Mouse (Mus musculus) midbrain, postnatal 0 days (tissue): ENCODE results near the gene Fndc3a. TPM values are rescaled to one million over a fixed set of nuclear protein-coding genes. Genes with fewer than 3 reads are reported as not detected.

Experiments used
- ATAC-seq: fragments of 200-750 bp; cut with Nextera tagmentation; 2 replicates; pipeline ENCODE4 v1.8.0; 2017; ENCODE audit warnings: moderate number of reproducible peaks, mild to moderate bottlenecking, moderate TSS enrichment, moderate library complexity; ENCODE audit not compliant: low FRiP score
- DNase-seq: peaks from one replicate; pipeline ENCODE4 v3.0.0-alpha.2; 2015; ENCODE audit warnings: low spot score
- H3K27ac ChIP-seq: fragments of 300-500 bp; sonication (generic); 2 replicates; pipeline ENCODE4 v1.5.1; 2014; ENCODE audit warnings: low read depth, mild to moderate bottlenecking, low read length, mixed read lengths
- H3K27me3 ChIP-seq: fragments of 300-500 bp; sonication (generic); 2 replicates; pipeline ENCODE4 v1.6.1; 2014; ENCODE audit warnings: low read length, control low read depth, mixed read lengths; ENCODE audit not compliant: insufficient read depth
- H3K36me3 ChIP-seq: fragments of 300-500 bp; sonication (generic); 2 replicates; pipeline ENCODE4 v1.6.1; 2014; ENCODE audit warnings: low read length, control low read depth, mixed read lengths; ENCODE audit not compliant: insufficient read depth
- H3K4me1 ChIP-seq: fragments of 300-500 bp; sonication (generic); 2 replicates; pipeline ENCODE4 v1.6.1; 2014; ENCODE audit warnings: mild to moderate bottlenecking, control low read depth, antibody characterized with exemption, low read length, mixed read lengths; ENCODE audit not compliant: insufficient read depth
- H3K4me2 ChIP-seq: fragments of 300-500 bp; sonication (generic); 2 replicates; pipeline ENCODE4 v1.6.1; 2014; ENCODE audit warnings: low read depth, mild to moderate bottlenecking, low read length, mixed read lengths; ENCODE audit not compliant: poor library complexity, severe bottlenecking
- H3K4me3 ChIP-seq: fragments of 300-500 bp; sonication (generic); 2 replicates; pipeline ENCODE4 v1.5.1; 2014; ENCODE audit warnings: low read depth, mild to moderate bottlenecking, low read length, moderate library complexity
- H3K9ac ChIP-seq: fragments of 300-500 bp; sonication (generic); replicated peaks from 2 replicates; pipeline ENCODE4 v1.6.1; 2014; ENCODE audit warnings: mild to moderate bottlenecking, low read length, moderate library complexity, mixed read lengths; ENCODE audit not compliant: poor library complexity, severe bottlenecking
- H3K9me3 ChIP-seq: fragments of 300-500 bp; sonication (generic); 2 replicates; pipeline ENCODE4 v1.6.1; 2016; ENCODE audit warnings: low read length, control low read depth
- CTCF ChIP-seq: IDR thresholded peaks from 2 replicates; pipeline ENCODE4 v1.5.1; 2016; ENCODE audit warnings: antibody characterized with exemption, mild to moderate bottlenecking
- WGBS: fragments of 180-500 bp; shearing (Covaris S2); extraction: QIAGEN DNeasy Blood & Tissue Kit; methylation state at CpG from one replicate; pipeline ENCODE4 v1.1.7; 2014; 5-methylcytosine and 5-hydroxymethylcytosine counted together
- polyA plus RNA-seq: library from polyadenylated mRNA; unstranded; fragments of >200 nt; fragmentation: Nextera tagmentation; extraction: Ambion mirVana; gene quantifications from 2 replicates; pipeline ENCODE4 v1.2.1, GENCODE M21; 2015
- total RNA-seq: library from RNA; depleted of rRNA; stranded (reverse); fragments of >200 nt; gene quantifications from 2 replicates; pipeline ENCODE4 v1.2.3, GENCODE M21; 2014

Fndc3a gene
- total and polyA plus RNA-seq, 2 experiments from 2014 or later = 46.6 to 50.3 TPM

GRCm38 (mm10) chr14:72558795-72559194 lies 151.0 kb downstream of the Fndc3a start:
- H3K27ac ChIP-seq = no peak overlapping the region
- H3K9ac ChIP-seq = no peak overlapping the region
- no peak for TF ChIP-seq CTCF
- no peak overlapping the region for H3K4me2 ChIP-seq
- ATAC-seq (no peak), DNase-seq (no peak)
- no peak overlapping the region for H3K4me3 ChIP-seq
- no peaks in the 10 kb centered on the region for H3K9me3 ChIP-seq
- H3K4me1 ChIP-seq = no peaks in the 10 kb centered on the region
- H3K36me3 ChIP-seq = peaks cover 36% of the 10 kb centered on the region; the same call in 1 of the 2 replicates
- no peaks in the 10 kb centered on the region for H3K27me3 ChIP-seq
- 88% methylated on average over 5 of the region's 5 CpGs for WGBS

DNA sequence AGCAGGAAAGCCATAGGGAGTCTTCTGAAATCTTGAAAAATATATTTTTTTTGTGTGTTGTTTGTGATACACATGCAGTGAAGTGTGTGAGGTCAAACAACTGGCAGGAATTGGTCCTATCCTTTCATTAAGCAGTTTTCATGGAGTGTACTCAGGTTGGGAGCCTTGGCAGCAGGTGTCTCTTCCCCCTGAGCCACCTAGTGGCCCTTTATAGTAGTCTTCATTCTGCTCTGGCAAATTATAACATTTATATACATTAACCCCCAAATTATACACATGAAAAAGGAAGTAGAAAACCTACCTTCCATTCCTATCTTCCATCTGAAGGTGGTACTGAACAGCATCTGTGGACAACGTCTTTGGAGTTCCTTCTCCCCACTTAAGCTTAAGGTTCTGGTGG lies 154.0 kb downstream of the Fndc3a start:
- Histone ChIP-seq H3K4me1 (no peaks in the 10 kb centered on the region), H3K4me3 (no peak overlapping the region), H3K27me3 (no peaks in the 10 kb centered on the region), H3K4me2 (no peak overlapping the region), H3K9ac (no peak overlapping the region), H3K36me3 (peaks cover 29% of the 10 kb centered on the region; the same call in 1 of the 2 replicates), H3K27ac (no peak overlapping the region), H3K9me3 (no peaks in the 10 kb centered on the region)
- TF ChIP-seq CTCF = peak; percentile 57
- no peak for ATAC-seq
- WGBS = 79% methylated on average over 1 of the region's 1 CpGs
- DNase-seq = peak; percentile 8

GRCm38 (mm10) chr14:72536392-72537017 lies 173.3 kb downstream of the Fndc3a start:
- H3K9me3 ChIP-seq = no peaks in the 10 kb centered on the region
- ATAC-seq (no peak), DNase-seq (no peak)
- no peaks in the 10 kb centered on the region for H3K27me3 ChIP-seq
- no peak overlapping the region for H3K4me3 ChIP-seq
- H3K9ac ChIP-seq = no peak overlapping the region
- no peak overlapping the region for H3K27ac ChIP-seq
- H3K36me3 ChIP-seq = peaks cover 29% of the 10 kb centered on the region
- H3K4me1 ChIP-seq = peaks cover 4% of the 10 kb centered on the region; the same call in 1 of the 2 replicates
- no peak for TF ChIP-seq CTCF
- 89% methylated on average over 5 of the region's 5 CpGs for WGBS
- H3K4me2 ChIP-seq = no peak overlapping the region

- Histone ChIP-seq H3K27ac (no peak overlapping the region), H3K9me3 (no peaks in the 10 kb centered on the region), H3K9ac (no peak overlapping the region), H3K27me3 (no peaks in the 10 kb centered on the region), H3K4me3 (no peak overlapping the region), H3K4me1 (peaks cover 4% of the 10 kb centered on the region; the same call in 1 of the 2 replicates), H3K36me3 (peaks cover 5% of the 10 kb centered on the region; the same call in 1 of the 2 replicates), H3K4me2 (no peak overlapping the region)
- ATAC-seq = no peak
- no peak for DNase-seq
- TF ChIP-seq CTCF = no peak
- 85% methylated on average over 7 of the region's 7 CpGs for WGBS
These were observed 175.9 kb downstream of the Fndc3a start for GRCm38 (mm10) chr14:72533862-72534261.

GRCm38 (mm10) chr14:72532028-72532917 lies 177.5 kb downstream of the Fndc3a start:
- Histone ChIP-seq H3K9ac (peak overlapping the region; percentile 63), H3K4me2 (peak overlapping the region; percentile 74), H3K4me3 (peak overlapping the region; percentile 43), H3K27ac (peak overlapping the region; percentile 62), H3K9me3 (no peaks in the 10 kb centered on the region), H3K4me1 (peaks cover 4% of the 10 kb centered on the region; the same call in 1 of the 2 replicates), H3K36me3 (peaks cover 5% of the 10 kb centered on the region; the same call in 1 of the 2 replicates), H3K27me3 (no peaks in the 10 kb centered on the region)
- WGBS = 1% methylated on average over 54 of the region's 54 CpGs
- DNase-seq = peak; percentile 62
- TF ChIP-seq CTCF = no peak
- peak; percentile 92 for ATAC-seq

DNA sequence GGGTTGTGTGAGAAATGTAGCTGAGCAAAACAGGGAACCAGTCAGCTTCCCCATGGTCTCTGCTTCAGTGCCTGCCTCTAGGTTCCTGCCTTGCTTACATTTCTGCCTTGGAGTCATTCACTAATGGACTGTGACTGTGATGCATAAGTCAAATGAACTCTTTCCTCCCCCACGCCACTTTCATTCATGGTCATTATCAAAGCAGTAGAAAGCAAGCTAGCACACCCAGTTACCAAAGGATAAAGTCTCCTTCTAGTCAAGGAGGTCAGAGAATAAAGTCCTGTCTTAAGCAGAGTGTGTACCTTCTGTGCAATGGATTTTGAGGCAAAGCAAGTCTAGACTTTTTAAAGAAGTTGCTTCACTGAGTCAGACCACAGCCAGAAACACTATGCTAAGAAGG lies 182.7 kb downstream of the Fndc3a start:
- no peaks in the 10 kb centered on the region for H3K9me3 ChIP-seq
- DNase-seq = no peak
- 70% methylated on average over 1 of the region's 1 CpGs for WGBS
- no peak for ATAC-seq
- no peak overlapping the region for H3K9ac ChIP-seq
- no peak overlapping the region for H3K27ac ChIP-seq
- H3K27me3 ChIP-seq = no peaks in the 10 kb centered on the region
- H3K4me3 ChIP-seq = no peak overlapping the region
- H3K4me2 ChIP-seq = no peak overlapping the region
- H3K4me1 ChIP-seq = peaks cover 4% of the 10 kb centered on the region; the same call in 1 of the 2 replicates
- H3K36me3 ChIP-seq = no peaks in the 10 kb centered on the region
- TF ChIP-seq CTCF = no peak
